Mouse (Mus musculus): ENCODE results near the gene Acer1. TPM values are rescaled to one million over a fixed set of nuclear protein-coding genes. Genes with fewer than 3 reads are reported as not detected.
A peak's percentile ranks its signal among the peaks of the same experiment; 100 is the strongest.

The Acer1 gene
- total RNA-seq (2018; cell fraction: chromatin; rRNA removed) = not detected
- not detected for total RNA-seq (2018; cell fraction: cytosol; rRNA removed)
- total RNA-seq (2018; cell fraction: nucleus; rRNA removed) = not detected
- polyA plus RNA-seq (2018) = not detected in 3 replicates

DNA sequence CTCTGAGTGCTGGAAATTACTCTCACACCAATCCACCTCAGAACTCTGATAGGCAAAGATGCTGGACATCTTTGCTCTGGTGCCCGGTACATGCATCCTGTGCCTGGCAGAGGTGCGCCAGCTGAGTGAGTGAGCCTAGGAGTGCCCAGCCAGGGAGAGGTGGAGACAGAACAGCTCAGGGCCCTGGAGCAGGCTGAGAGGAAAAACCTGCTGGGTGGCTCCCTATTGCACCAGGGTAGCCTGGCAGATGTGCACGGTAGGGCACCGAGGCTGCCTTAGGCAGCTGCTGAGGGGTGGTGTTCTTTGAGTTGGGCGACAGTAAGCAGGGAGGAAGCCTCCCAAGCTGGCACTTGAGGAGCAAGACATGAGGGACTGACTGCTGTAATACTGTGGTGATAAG is at the start of gene Acer1:
Gene Acer1 (minus strand): TSS at position 114 of the 400 bp plus-strand sequence.
- 95% methylated on average over 5 of the region's 5 CpGs for WGBS (ENCODE audit: missing documents)
- H3K79me2 ChIP-seq (ENCODE audit: inconsistent target) = no peaks in the 10 kb centered on the region
- H3K36me3 ChIP-seq (ENCODE audit: inconsistent target) = no peaks in the 10 kb centered on the region
- H3K4me3 ChIP-seq (ENCODE audit: inconsistent target) = no peak within 1 kb of the TSS
- H3K27ac ChIP-seq = no peak within 1 kb of the TSS

DNA sequence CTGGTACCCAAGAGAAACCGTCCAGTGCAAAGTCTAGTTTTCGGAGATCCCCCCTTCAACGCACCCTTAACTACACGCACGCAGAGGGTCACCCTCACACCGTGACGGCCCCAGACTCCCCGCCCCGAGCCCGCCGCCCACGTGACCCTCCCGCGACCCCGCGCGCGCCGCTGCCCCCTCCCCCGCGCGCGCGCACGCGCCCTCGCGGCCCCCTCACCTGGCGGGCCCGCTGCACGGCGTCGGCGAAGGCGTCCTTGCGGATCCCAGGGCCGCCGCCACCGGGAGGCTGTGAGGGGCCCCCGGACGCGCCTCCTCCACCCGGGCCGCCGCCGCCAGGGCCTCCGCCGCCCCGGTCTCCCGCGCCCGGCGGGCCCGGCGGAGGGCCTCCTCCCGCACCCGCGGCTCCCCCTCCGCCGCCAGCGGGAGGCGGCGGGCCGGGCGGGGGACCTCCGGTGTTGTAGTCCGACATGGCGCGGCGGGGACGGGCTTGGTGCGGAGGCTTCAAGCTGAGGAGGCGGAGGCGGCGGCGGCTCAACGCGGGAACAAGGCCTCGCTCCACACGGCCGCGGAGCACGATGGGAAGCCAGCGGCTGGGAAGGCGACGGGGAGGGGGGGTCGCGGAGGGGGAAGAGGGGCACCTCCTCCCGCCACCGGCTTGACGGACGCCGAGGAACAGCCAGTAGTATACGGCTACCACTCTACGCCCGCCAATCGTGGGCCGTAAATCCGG is 49.2 kb upstream of the Acer1 start, which contains the start of gene Khsrp:
Gene Khsrp (minus strand): TSS at position 592 of the 730 bp plus-strand sequence.
- H3K79me2 ChIP-seq (ENCODE audit: inconsistent target) = peaks cover 46% of the 10 kb centered on the region
- H3K4me3 ChIP-seq (ENCODE audit: inconsistent target) = peak within 1 kb of the TSS; percentile 72
- H3K36me3 ChIP-seq (ENCODE audit: inconsistent target) = peaks cover 21% of the 10 kb centered on the region; the same call in 1 of the 2 replicates
- WGBS (ENCODE audit: missing documents) = 1% methylated on average over 50 of the region's 99 CpGs
- peak within 1 kb of the TSS; percentile 85 for H3K27ac ChIP-seq

- Histone ChIP-seq H3K79me2 (ENCODE audit: inconsistent target) (peaks cover 49% of the 10 kb centered on the region), H3K27ac (0 out of 2 replicates have a peak overlapping the region, but pooled peaks have one; percentile 36), H3K4me3 (ENCODE audit: inconsistent target) (peak overlapping the region; percentile 72), H3K36me3 (ENCODE audit: inconsistent target) (peaks cover 35% of the 10 kb centered on the region)
- WGBS (ENCODE audit: missing documents) = 40% methylated on average over 7 of the region's 8 CpGs
Observed at GRCm38 (mm10) chr17:57029691-57030090, 47.8 kb upstream of the Acer1 start.

DNA sequence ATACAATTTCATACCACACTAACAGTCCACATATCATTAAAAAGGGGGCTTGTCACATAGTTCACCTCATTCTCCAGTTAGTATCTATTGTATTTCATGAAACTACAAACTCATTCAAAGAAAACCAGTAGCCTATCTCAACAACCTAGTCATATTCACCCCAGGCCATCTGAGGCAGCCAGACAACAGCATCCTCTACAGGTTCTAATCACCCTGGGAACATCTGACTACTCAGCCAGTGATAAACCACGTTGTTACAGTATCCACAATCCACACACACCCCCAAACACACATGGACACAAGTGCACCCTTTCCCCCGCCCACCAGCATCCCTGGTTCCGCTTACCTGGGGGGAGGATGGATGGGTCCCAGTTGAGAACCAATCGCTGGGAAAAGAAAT is 45.5 kb upstream of the Acer1 start:
- H3K27ac ChIP-seq = no peak overlapping the region
- no peak overlapping the region for H3K4me3 ChIP-seq (ENCODE audit: inconsistent target)
- H3K36me3 ChIP-seq (ENCODE audit: inconsistent target) = peaks cover 55% of the 10 kb centered on the region
- H3K79me2 ChIP-seq (ENCODE audit: inconsistent target) = peaks cover 49% of the 10 kb centered on the region
- WGBS (ENCODE audit: missing documents) = 93% methylated on average over 4 of the region's 4 CpGs

DNA sequence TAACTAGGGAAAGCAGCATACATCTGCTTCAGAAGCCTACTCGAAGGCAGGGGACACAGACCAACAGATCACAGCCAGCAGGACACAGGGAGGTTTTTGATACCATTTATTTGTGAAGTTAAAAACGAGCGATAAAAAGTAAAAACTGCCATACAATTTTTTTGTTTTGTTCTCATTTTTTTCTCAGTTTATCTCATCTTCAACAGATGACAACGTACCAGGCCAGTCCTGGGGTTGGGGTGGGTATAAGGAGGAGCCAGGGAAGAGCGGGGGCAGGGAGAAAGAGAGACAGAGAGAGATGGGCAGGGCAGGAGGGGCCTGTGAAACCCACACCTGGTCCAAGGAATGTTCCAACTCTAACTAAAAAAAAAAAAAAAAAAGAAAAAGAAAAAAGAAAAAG is 39.0 kb upstream of the Acer1 start:
- Histone ChIP-seq H3K4me3 (ENCODE audit: inconsistent target) (no peak overlapping the region), H3K27ac (no peak overlapping the region), H3K36me3 (ENCODE audit: inconsistent target) (peaks cover 47% of the 10 kb centered on the region), H3K79me2 (ENCODE audit: inconsistent target) (peaks cover 3% of the 10 kb centered on the region; the same call in 1 of the 2 replicates)
- WGBS (ENCODE audit: missing documents) = 92% methylated on average over 5 of the region's 5 CpGs

GRCm38 (mm10) chr17:57019693-57020092 is 37.8 kb upstream of the Acer1 start:
- peaks cover 35% of the 10 kb centered on the region for H3K36me3 ChIP-seq (ENCODE audit: inconsistent target)

DNA sequence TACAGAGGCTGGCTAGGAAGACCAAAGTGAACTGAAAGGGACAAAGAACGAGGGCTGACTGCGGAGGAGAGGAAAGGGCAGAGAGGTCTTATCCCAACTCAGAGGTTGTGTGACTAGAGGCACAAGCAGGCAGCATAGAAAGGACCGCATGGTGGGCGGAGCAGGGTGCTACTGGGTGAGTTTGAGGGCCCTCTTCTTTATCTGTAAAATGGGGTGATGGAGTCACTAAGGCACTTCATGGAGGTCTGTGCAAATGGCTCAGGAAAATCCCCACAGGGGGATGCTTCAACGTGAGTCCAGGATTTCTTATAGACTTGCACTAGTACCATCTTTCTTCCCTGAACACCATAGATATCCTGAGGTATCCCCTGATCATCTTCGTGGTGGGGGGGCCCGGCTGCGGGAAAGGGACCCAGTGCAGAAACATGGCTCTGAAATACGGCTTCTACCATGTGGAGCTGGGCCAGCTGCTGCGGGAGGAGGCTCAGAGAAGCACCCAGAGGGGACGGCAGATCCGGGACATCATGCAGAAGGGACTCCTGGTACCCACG is 30.4 kb upstream of the Acer1 start:
- Histone ChIP-seq H3K79me2 (ENCODE audit: inconsistent target) (peaks cover 20% of the 10 kb centered on the region), H3K4me3 (ENCODE audit: inconsistent target) (peak overlapping the region; percentile 100), H3K27ac (no peak overlapping the region), H3K36me3 (ENCODE audit: inconsistent target) (peaks cover 6% of the 10 kb centered on the region)
- 86% methylated on average over 13 of the region's 13 CpGs for WGBS (ENCODE audit: missing documents)

More at GRCm38 (mm10) chr17:57019693-57020092, 37.8 kb upstream of the Acer1 start:
- Histone ChIP-seq H3K79me2 (ENCODE audit: inconsistent target) (no peaks in the 10 kb centered on the region; the same call in 1 of the 2 replicates), H3K27ac (no peak overlapping the region), H3K4me3 (ENCODE audit: inconsistent target) (no peak overlapping the region)
- WGBS (ENCODE audit: missing documents) = 93% methylated on average over 2 of the region's 2 CpGs

DNA sequence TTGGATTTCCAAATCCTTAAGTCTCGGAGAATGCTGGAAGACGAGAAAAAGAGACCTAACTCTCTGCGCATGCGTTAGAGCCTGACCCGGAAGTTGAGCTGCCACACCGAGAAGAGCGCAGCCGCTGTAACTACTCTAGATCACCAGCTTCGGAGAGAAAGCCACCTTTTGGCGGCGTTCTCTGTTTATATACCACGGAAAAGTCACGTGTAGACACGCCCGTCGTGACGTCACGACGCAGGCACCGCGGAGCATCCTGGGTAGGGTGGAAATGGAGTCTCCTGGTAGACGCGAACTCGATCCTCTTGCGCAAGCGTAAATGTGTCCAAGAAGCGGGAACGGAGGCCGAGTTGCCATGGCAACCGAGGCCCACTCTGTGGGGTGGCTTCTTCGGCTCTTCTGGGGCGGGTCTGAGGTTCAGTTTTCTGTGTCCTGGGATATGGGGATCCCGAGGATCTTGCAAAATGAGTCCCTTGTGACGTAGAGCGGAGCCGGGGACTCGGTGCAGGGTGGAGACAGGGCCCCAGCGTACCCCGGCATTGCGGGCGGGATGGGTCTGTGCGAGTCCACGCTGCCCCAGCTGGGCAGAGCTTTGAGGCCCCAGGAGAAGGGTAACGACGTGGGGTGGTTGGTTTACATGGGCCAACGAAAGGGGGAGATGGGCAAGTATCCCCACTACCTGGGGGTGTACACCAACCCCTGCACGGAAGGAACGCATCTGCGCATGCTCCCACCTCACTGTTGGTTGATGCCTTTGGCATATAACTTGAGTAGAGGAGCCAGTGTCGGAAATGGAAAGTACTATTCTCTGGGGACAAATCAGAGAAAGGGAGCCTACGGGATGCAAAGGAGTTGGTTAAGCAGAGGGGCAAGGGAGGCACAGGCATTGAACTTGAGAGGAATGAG is 29.6 kb upstream of the Acer1 start, which contains the start of the genes Gtf2f1 and Gm17949:
Gene Gtf2f1 (minus strand): TSS at position 53 of the 906 bp plus-strand sequence.
Gene Gm17949 (plus strand): TSS at position 234 of the 906 bp plus-strand sequence.
- H3K4me3 ChIP-seq (ENCODE audit: inconsistent target) = peak within 1 kb of the TSS; percentile 100
- H3K27ac ChIP-seq = peak within 1 kb of the TSS; percentile 73
- H3K36me3 ChIP-seq (ENCODE audit: inconsistent target) = peaks cover 14% of the 10 kb centered on the region
- H3K79me2 ChIP-seq (ENCODE audit: inconsistent target) = peaks cover 20% of the 10 kb centered on the region
- WGBS (ENCODE audit: missing documents) = 1% methylated on average over 51 of the region's 51 CpGs

DNA sequence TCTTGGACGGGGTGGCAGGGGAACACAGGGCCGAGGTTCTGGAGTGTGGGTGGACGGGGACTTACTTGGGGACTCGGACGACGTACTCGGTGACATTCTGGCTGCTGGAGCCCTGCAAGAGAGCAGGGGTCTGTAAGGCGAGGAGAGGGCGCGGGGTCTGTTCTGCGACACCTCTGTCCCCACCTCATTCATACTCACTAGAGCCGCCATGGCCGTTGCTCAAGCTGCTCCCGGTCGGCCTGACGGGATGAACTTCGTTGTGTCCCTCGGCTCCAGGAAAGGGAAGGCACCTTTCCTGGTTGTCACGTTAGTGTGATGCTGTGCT is 28.9 kb upstream of the Acer1 start:
- Histone ChIP-seq H3K4me3 (ENCODE audit: inconsistent target) (peak overlapping the region; percentile 100), H3K36me3 (ENCODE audit: inconsistent target) (peaks cover 20% of the 10 kb centered on the region), H3K79me2 (ENCODE audit: inconsistent target) (peaks cover 20% of the 10 kb centered on the region), H3K27ac (peak overlapping the region; percentile 73)
- 4% methylated on average over 19 of the region's 19 CpGs for WGBS (ENCODE audit: missing documents)

GRCm38 (mm10) chr17:57007137-57007905 is 25.4 kb upstream of the Acer1 start:
- peaks cover 52% of the 10 kb centered on the region for H3K36me3 ChIP-seq (ENCODE audit: inconsistent target)
- H3K4me3 ChIP-seq (ENCODE audit: inconsistent target) = no peak overlapping the region
- 96% methylated on average over 13 of the region's 13 CpGs for WGBS (ENCODE audit: missing documents)
- H3K79me2 ChIP-seq (ENCODE audit: inconsistent target) = peaks cover 20% of the 10 kb centered on the region
- H3K27ac ChIP-seq = no peak overlapping the region

DNA sequence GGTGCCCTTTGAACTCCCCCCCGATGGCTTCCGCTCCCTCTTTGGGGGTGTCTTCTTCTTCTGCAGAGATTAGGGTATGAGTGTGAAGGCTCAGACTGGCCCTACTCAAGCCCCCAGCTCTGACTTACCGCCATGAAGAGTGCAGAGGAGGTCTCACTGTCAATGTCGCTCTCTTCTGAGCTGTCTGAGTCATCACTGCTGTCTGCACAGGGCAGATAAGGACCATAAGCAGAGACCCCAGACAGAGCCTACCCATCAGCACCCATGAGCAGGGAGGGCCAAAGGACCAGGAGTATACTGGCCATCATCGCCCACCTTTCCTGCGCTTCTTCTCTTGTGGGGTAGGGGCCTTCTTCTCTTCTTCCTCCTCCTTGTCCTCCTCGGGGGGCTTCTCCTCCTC is 22.1 kb upstream of the Acer1 start:
- peaks cover under 1% of the 10 kb centered on the region; the same call in 1 of the 2 replicates for H3K79me2 ChIP-seq (ENCODE audit: inconsistent target)
- no peak overlapping the region for H3K4me3 ChIP-seq (ENCODE audit: inconsistent target)
- H3K36me3 ChIP-seq (ENCODE audit: inconsistent target) = peaks cover 52% of the 10 kb centered on the region
- H3K27ac ChIP-seq = no peak overlapping the region
- WGBS (ENCODE audit: missing documents) = 95% methylated on average over 6 of the region's 7 CpGs

DNA sequence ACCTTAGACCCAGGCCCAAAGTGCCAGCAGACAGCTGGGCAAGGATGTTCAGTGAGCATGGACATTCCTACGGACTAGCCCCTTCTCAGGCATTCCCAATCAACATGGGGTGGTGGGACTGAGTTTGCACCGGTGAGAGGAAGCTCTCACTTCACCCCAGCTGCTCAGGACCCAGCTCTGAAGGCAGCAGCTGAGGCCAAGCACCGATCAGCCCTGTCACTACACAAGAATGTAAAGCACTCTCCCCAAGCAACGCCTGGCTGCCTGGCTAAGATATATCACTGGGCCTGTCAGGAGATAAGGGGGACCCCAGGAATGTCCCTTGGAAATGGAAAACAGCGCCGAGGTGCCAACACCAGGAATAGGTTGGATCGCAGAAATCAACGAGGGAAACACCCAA is 19.3 kb upstream of the Acer1 start:
- Histone ChIP-seq H3K79me2 (ENCODE audit: inconsistent target) (no peaks in the 10 kb centered on the region), H3K36me3 (ENCODE audit: inconsistent target) (peaks cover 38% of the 10 kb centered on the region), H3K27ac (no peak overlapping the region), H3K4me3 (ENCODE audit: inconsistent target) (no peak overlapping the region)
- 75% methylated on average over 8 of the region's 8 CpGs for WGBS (ENCODE audit: missing documents)

DNA sequence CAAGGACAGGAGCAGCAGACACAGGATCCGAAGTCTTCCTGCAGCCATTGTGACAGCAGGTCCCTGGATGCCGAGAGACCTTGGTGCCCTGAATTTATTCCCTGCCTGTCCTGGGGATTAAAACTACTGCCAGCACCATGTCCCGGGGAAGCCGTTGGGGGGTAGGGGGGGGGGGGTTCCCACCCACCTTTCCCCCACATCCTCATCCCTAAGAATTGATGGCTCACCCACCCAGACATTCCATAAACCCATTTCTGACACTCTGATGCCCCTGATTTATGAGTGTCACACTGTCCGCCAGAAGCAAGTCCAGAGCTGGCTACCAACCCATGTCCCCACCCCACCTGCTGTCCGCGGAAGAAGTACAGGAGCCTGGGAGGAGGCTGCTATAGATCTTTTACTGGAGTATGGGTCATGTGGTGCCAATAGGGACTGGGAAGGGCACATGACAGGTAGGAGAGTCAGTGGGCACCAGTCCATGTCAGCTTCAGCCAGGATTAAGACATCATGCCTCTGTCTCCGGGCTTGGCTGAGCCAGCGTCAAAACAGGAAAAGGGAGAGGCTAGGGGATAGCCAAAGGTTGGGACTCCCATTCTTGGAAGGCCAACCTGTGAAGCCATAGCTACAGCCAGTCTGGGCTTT is 18.2 kb upstream of the Acer1 start, which contains the start of gene Pspn:
Gene Pspn (minus strand): TSS at position 51 of the 642 bp plus-strand sequence.
- Histone ChIP-seq H3K36me3 (ENCODE audit: inconsistent target) (peaks cover 38% of the 10 kb centered on the region), H3K27ac (no peak within 1 kb of the TSS), H3K4me3 (ENCODE audit: inconsistent target) (no peak within 1 kb of the TSS), H3K79me2 (ENCODE audit: inconsistent target) (no peaks in the 10 kb centered on the region)
- WGBS (ENCODE audit: missing documents) = 95% methylated on average over 9 of the region's 9 CpGs

Data from macrophage (primary cell).